Mouse (Mus musculus): ENCODE results near the gene Brpf3. TPM values are rescaled to one million over a fixed set of nuclear protein-coding genes. Genes with fewer than 3 reads are reported as not detected.

Gene Brpf3
- polyA plus RNA-seq, 2 experiments, result 48.6 to 98.3 TPM

GRCm38 (mm10) chr17:28829120-28829519 is 28.2 kb downstream of the Brpf3 start:
- Histone ChIP-seq H3K27ac (peak overlapping the region; percentile 98), H3K4me1 (replicated peaks; ENCODE audit: control insufficient read depth in 2 of 2, insufficient read depth in 2 of 2, low read length in 1 of 2) (peaks cover 85 to 94% of the 10 kb centered on the region in 2 experiments), H3K9ac (replicated peaks) (peak overlapping the region; percentile 63), H3K4me3 (ENCODE audit: insufficient read depth in 1 of 2, low read depth in 2 of 2, low read length in 2 of 2) (peak overlapping the region; percentile 50 to 59), H3K27me3 (ENCODE audit: control insufficient read depth, insufficient read depth, low read length) (no peaks in the 10 kb centered on the region), H3K4me2 (ENCODE audit: low read depth) (peak overlapping the region; percentile 90), H3K36me3 (replicated peaks; ENCODE audit: control insufficient read depth, insufficient read depth, low read depth) (peaks cover 98% of the 10 kb centered on the region), H3K9me3 (ENCODE audit: control insufficient read depth, low read length) (no peaks in the 10 kb centered on the region)
- 21% methylated on average over 14 of the region's 14 CpGs for WGBS (ENCODE audit: insufficient replicate concordance)
- DNase-seq (ENCODE audit: low read depth in 3 of 3, low spot score in 3 of 3), result peak; percentile 88 to 93 (median 93)
- 0 out of 2 replicates have a peak, but pooled peaks have one; percentile 32 for TF ChIP-seq CTCF (IDR thresholded peaks at IDR 0.05; ENCODE audit: low read depth)
- peak; percentile 95 for TF ChIP-seq EP300 (IDR thresholded peaks at IDR 0.05; ENCODE audit: low read depth)
- ATAC-seq (ENCODE audit: insufficient read depth), result peak; percentile 88

DNA sequence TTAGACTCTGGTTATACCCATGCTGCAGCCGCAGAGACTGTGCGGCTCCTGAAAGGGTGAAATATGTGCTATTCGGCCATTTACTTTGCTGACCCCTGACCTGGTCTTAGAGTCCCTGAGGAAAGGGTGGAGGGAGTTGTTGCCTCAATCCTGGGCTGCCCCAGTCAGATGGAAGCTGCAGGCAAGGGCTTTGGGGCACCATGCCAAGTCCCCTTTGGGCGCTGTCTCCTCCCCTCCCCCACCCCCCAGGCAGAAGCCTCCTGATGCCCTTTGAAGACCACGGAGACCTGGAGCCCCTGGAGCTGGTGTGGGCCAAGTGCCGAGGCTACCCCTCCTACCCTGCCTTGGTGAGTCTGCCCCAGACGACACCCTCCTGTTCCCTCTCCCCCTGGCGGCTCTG is 30.2 kb downstream of the Brpf3 start:
- Histone ChIP-seq H3K36me3 (replicated peaks; ENCODE audit: control insufficient read depth, insufficient read depth, low read depth) (peaks cover 98% of the 10 kb centered on the region), H3K4me1 (replicated peaks; ENCODE audit: control insufficient read depth in 2 of 2, insufficient read depth in 2 of 2, low read length in 1 of 2) (peaks cover 70 to 75% of the 10 kb centered on the region in 2 experiments), H3K27ac (peak overlapping the region; percentile 91), H3K4me3 (ENCODE audit: insufficient read depth in 1 of 2, low read depth in 2 of 2, low read length in 2 of 2) (no peak overlapping the region), H3K9me3 (ENCODE audit: control insufficient read depth, low read length) (no peaks in the 10 kb centered on the region), H3K4me2 (ENCODE audit: low read depth) (peak overlapping the region; percentile 58; the same call in 1 of the 2 replicates), H3K27me3 (ENCODE audit: control insufficient read depth, insufficient read depth, low read length) (no peaks in the 10 kb centered on the region), H3K9ac (replicated peaks) (peak overlapping the region; percentile 32)
- ATAC-seq (ENCODE audit: insufficient read depth) (no peak), DNase-seq (ENCODE audit: low read depth in 3 of 3, low spot score in 3 of 3) (no peak)
- TF ChIP-seq CTCF (IDR thresholded peaks at IDR 0.05; ENCODE audit: low read depth) (no peak), EP300 (IDR thresholded peaks at IDR 0.05; ENCODE audit: low read depth) (no peak)
- 72% methylated on average over 8 of the region's 8 CpGs for WGBS (ENCODE audit: insufficient replicate concordance)

DNA sequence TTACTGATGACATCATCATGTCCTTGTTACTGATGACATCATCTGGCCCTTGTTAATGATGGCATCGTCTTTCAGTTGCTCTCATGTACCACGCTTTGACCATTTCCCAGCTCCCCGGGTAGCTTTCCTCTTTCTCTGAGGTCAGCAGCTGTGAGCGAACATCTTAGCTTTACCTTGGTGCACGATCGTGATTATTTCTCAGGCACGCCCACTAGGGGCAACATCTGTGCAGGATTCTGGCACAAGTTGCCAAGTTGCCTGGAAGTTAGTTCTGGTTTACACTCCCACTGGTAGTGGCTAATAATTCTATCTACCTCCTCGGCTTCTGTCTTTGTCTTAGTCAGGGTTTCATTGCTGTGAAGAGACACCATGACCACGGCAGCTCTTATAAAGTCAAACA is 31.1 kb downstream of the Brpf3 start:
- TF ChIP-seq EP300 (IDR thresholded peaks at IDR 0.05; ENCODE audit: low read depth) (no peak), CTCF (IDR thresholded peaks at IDR 0.05; ENCODE audit: low read depth) (peak; percentile 63)
- Histone ChIP-seq H3K9me3 (ENCODE audit: control insufficient read depth, low read length) (no peaks in the 10 kb centered on the region), H3K9ac (replicated peaks) (peak overlapping the region; percentile 67), H3K4me3 (ENCODE audit: insufficient read depth in 1 of 2, low read depth in 2 of 2, low read length in 2 of 2) (no peak overlapping the region), H3K27me3 (ENCODE audit: control insufficient read depth, insufficient read depth, low read length) (no peaks in the 10 kb centered on the region), H3K36me3 (replicated peaks; ENCODE audit: control insufficient read depth, insufficient read depth, low read depth) (peaks cover 98% of the 10 kb centered on the region), H3K4me1 (replicated peaks; ENCODE audit: control insufficient read depth in 2 of 2, insufficient read depth in 2 of 2, low read length in 1 of 2) (peaks cover 61 to 65% of the 10 kb centered on the region in 2 experiments), H3K4me2 (ENCODE audit: low read depth) (peak overlapping the region; percentile 58), H3K27ac (peak overlapping the region; percentile 91)
- no peak for DNase-seq (ENCODE audit: low read depth in 3 of 3, low spot score in 3 of 3)
- 66% methylated on average over 9 of the region's 9 CpGs for WGBS (ENCODE audit: insufficient replicate concordance)
- no peak for ATAC-seq (ENCODE audit: insufficient read depth)

GRCm38 (mm10) chr17:28832875-28833274 is 32.0 kb downstream of the Brpf3 start:
- H3K4me1 ChIP-seq (replicated peaks; ENCODE audit: control insufficient read depth in 2 of 2, insufficient read depth in 2 of 2, low read length in 1 of 2), result peaks cover 58 to 61% of the 10 kb centered on the region in 2 experiments
- peak overlapping the region; percentile 58 for H3K4me2 ChIP-seq (ENCODE audit: low read depth)
- peaks cover 98% of the 10 kb centered on the region for H3K36me3 ChIP-seq (replicated peaks; ENCODE audit: control insufficient read depth, insufficient read depth, low read depth)
- peak; percentile 80 to 88 (median 87) for DNase-seq (ENCODE audit: low read depth in 3 of 3, low spot score in 3 of 3)
- H3K27ac ChIP-seq, result peak overlapping the region; percentile 91
- peak; percentile 72 for ATAC-seq (ENCODE audit: insufficient read depth)
- H3K27me3 ChIP-seq (ENCODE audit: control insufficient read depth, insufficient read depth, low read length), result no peaks in the 10 kb centered on the region
- H3K4me3 ChIP-seq (ENCODE audit: insufficient read depth in 1 of 2, low read depth in 2 of 2, low read length in 2 of 2), result peak overlapping the region in 1 of 2 experiments; percentile 33; a peak in 2 of 4 replicates
- H3K9me3 ChIP-seq (ENCODE audit: control insufficient read depth, low read length), result no peaks in the 10 kb centered on the region
- 47% methylated on average over 3 of the region's 3 CpGs for WGBS (ENCODE audit: insufficient replicate concordance)
- TF ChIP-seq EP300 (IDR thresholded peaks at IDR 0.05; ENCODE audit: low read depth) (peak; percentile 95), CTCF (IDR thresholded peaks at IDR 0.05; ENCODE audit: low read depth) (no peak)
- peak overlapping the region; percentile 67 for H3K9ac ChIP-seq (replicated peaks)

GRCm38 (mm10) chr17:28834676-28835075 is 33.8 kb downstream of the Brpf3 start:
- H3K4me3 ChIP-seq (ENCODE audit: insufficient read depth in 1 of 2, low read depth in 2 of 2, low read length in 2 of 2), result no peak overlapping the region
- H3K9me3 ChIP-seq (ENCODE audit: control insufficient read depth, low read length), result no peaks in the 10 kb centered on the region
- no peak overlapping the region for H3K27ac ChIP-seq
- no peak overlapping the region for H3K9ac ChIP-seq (replicated peaks)
- H3K36me3 ChIP-seq (replicated peaks; ENCODE audit: control insufficient read depth, insufficient read depth, low read depth), result peaks cover 100% of the 10 kb centered on the region
- H3K27me3 ChIP-seq (ENCODE audit: control insufficient read depth, insufficient read depth, low read length), result no peaks in the 10 kb centered on the region
- H3K4me2 ChIP-seq (ENCODE audit: low read depth), result no peak overlapping the region
- DNase-seq (ENCODE audit: low read depth in 3 of 3, low spot score in 3 of 3) (no peak), ATAC-seq (ENCODE audit: insufficient read depth) (no peak)
- H3K4me1 ChIP-seq (replicated peaks; ENCODE audit: control insufficient read depth in 2 of 2, insufficient read depth in 2 of 2, low read length in 1 of 2), result peaks cover 44 to 47% of the 10 kb centered on the region in 2 experiments
- TF ChIP-seq CTCF (IDR thresholded peaks at IDR 0.05; ENCODE audit: low read depth) (no peak), EP300 (IDR thresholded peaks at IDR 0.05; ENCODE audit: low read depth) (no peak)
- 89% methylated on average over 10 of the region's 10 CpGs for WGBS (ENCODE audit: insufficient replicate concordance)

Measured in liver, embryonic 14.5 days (tissue).